Mouse (Mus musculus): ENCODE measurements around the gene Ric1.

DNA sequence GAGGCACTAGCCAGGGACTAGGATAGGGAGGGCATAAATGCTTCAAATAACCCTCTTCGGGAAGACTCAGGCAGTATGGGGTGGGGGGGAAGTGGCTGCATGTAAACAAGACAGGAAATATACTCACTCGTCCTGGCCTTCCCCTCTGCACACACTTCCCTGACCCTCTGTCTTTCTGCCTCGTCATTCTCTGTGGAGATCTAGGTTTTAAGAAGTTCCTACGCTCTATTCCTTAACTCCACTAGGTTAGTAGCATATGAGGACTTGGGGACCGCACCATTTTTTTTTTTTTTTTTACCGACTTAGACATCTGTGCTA is 34.0 kb upstream of the Ric1 start:
- no peak for TF ChIP-seq CTCF (IDR thresholded peaks at IDR 0.05; ENCODE audit: low read depth, low read length)
- TF ChIP-seq GATA1 (IDR thresholded peaks at IDR 0.05; ENCODE audit: borderline replicate concordance, low read length): no peak
- no peak for TF ChIP-seq TAL1 (conservative IDR thresholded peaks at IDR 0.05; ENCODE audit: low read depth, low read length)
- no peak for TF ChIP-seq POLR2AphosphoS5 (IDR thresholded peaks at IDR 0.05; ENCODE audit: insufficient replicate concordance, low read depth, low read length)
- TF ChIP-seq GATA2 (IDR thresholded peaks at IDR 0.05; ENCODE audit: borderline replicate concordance, low read depth, low read length): no peak
